Mouse (Mus musculus) spleen, adult 2 months (tissue): ENCODE data around the gene Stap2.

Source experiments
- CTCF ChIP-seq: fragments of 200-500 bp; IDR thresholded peaks from 2 replicates; pipeline ENCODE4 v1.5.1; 2011; ENCODE audit warnings: mild to moderate bottlenecking, inconsistent platforms; ENCODE audit not compliant: insufficient read depth, insufficient read length, insufficient replicate concordance; ENCODE audit errors: extremely low read depth
- POLR2A ChIP-seq: fragments of 200-500 bp; IDR thresholded peaks from 2 replicates; pipeline ENCODE4 v1.6.1; 2011; ENCODE audit warnings: low read depth, low read length, inconsistent platforms

GRCm38 (mm10) chr17:55964496-55964895 lies 40.9 kb downstream of the Stap2 start:
- TF ChIP-seq POLR2A = no peak
- no peak for TF ChIP-seq CTCF
